ENCODE assay signal across 14 mouse cellular contexts in the genomic region with DNA sequence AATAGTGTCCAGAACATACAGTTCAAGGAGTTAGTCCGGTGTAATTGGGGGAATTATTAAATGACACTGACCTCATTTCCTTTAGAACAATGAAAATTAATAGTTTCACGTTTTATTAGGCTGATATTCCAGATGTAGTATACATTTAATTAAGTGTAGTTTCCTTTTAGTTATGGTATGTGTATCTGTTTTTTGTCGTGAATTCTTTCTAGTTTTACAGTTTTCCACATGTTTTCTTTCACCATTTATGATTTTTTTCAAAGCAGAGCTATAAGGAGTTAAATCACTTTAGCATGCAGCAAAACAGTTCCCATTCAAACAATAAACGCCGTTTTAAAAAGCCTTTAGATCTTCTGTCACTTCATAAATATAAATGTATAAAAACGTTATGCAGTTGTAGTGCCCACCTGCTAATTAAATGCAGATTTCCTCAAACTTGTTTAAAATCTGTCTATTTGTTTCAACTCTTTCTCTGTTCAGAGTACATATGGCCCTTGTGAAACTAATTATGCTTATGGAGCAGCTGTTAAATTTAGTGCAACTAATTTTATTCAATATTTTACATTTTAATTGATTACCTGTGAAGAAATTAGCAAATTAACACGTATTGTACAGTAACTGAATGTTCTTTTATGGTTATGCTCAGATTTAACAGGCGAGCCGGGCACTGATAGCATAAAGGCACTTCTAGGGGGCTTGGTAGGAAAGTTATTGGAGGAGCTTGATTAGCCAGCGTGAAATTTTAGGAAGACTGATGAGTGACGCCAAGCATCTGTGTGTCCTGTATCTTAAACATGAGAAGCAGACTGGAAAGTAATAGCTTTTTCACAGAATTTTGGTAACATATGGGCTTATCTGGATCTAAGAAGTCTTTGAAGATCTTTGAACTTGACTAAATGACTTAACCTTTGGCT.
"Had no signal": no experiment of that assay in that cellular context is flagged by ENCODE, and none has a peak within 500 bp of the region (broad histone marks: within the 10 kb centered on the region; RNA-seq: fewer than 3 reads in every experiment).

No protein-coding gene starts in this region.

- H3K4me2 ChIP-seq: liver, embryonic 13.5 days; lung, embryonic 15.5 days; midbrain, embryonic 12.5 days had no signal

- H3K9ac ChIP-seq: liver, embryonic 13.5 days; liver, postnatal 0 days; lung, embryonic 15.5 days; midbrain, embryonic 12.5 days had no signal

- H3K27ac ChIP-seq: layer of hippocampus, adult 2 months; liver, embryonic 13.5 days; lung, embryonic 15.5 days; macrophage; midbrain, embryonic 12.5 days had no signal

- H3K36me3 ChIP-seq: liver, embryonic 13.5 days; lung, embryonic 15.5 days; midbrain, embryonic 12.5 days had no signal

- H3K27me3 ChIP-seq: liver, embryonic 13.5 days; lung, embryonic 15.5 days; megakaryocyte, embryonic 14.5 days; midbrain, embryonic 12.5 days had no signal

- H3K4me1 ChIP-seq: liver, embryonic 13.5 days; lung, embryonic 15.5 days; megakaryocyte, embryonic 14.5 days; midbrain, embryonic 12.5 days had no signal

- H3K9me3 ChIP-seq: lung, embryonic 15.5 days; megakaryocyte, embryonic 14.5 days; midbrain, embryonic 12.5 days had no signal

- H3K4me3 ChIP-seq: layer of hippocampus, adult 2 months; liver, embryonic 13.5 days; lung, embryonic 15.5 days; megakaryocyte, embryonic 14.5 days; midbrain, embryonic 12.5 days had no signal

- DNase-seq: kidney, postnatal 10 days; kidney, postnatal 4 days; liver; liver, embryonic 13.5 days; liver, postnatal 0 days; lung, postnatal 14 days; right cerebral cortex, adult 18-20 months; right cerebral cortex, postnatal 25 days; thymus, postnatal 4 days had no signal

- ATAC-seq: liver, postnatal 0 days had no signal
